Mouse (Mus musculus) MEL (cell line): Measurements from ENCODE around the gene Fbxo30.

Source experiments
- BHLHE40 ChIP-seq: IDR thresholded peaks from 2 replicates; pipeline ENCODE4 v1.6.1; 2012; ENCODE audit warnings: low read depth, mild to moderate bottlenecking, inconsistent platforms, low read length, improper control_type of control experiment, borderline replicate concordance
- CHD1 ChIP-seq: IDR thresholded peaks from 2 replicates; pipeline ENCODE4 v1.6.1; 2012; ENCODE audit warnings: low read depth, mild to moderate bottlenecking, inconsistent platforms, low read length, improper control_type of control experiment
- CHD2 ChIP-seq: IDR thresholded peaks from 2 replicates; pipeline ENCODE4 v1.6.1; 2011; ENCODE audit warnings: low read length, improper control_type of control experiment
- CTCF ChIP-seq, 3 experiments: IDR thresholded peaks in 2 of 3; conservative IDR thresholded peaks in 1 of 3; 2 replicates each; pipeline ENCODE4 v1.5.1; 2011 to 2012; ENCODE audit warnings: low read length in 3 of 3, low read depth in 2 of 3, mild to moderate bottlenecking in 2 of 3, improper control_type of control experiment in 1 of 3, inconsistent platforms in 1 of 3, mixed read lengths in 1 of 3, moderate library complexity in 1 of 3; ENCODE audit not compliant: control insufficient read depth in 1 of 3, insufficient read depth in 1 of 3, poor library complexity in 1 of 3, severe bottlenecking in 1 of 3
- E2F4 ChIP-seq: IDR thresholded peaks from 2 replicates; pipeline ENCODE4 v1.6.1; 2011; ENCODE audit warnings: low read depth, low read length, improper control_type of control experiment, borderline replicate concordance
- GATA1 ChIP-seq: IDR thresholded peaks from 2 replicates; pipeline ENCODE4 v1.6.1; 2011; ENCODE audit warnings: low read depth, low read length, improper control_type of control experiment
- MAFK ChIP-seq: IDR thresholded peaks from 2 replicates; pipeline ENCODE4 v1.6.1; 2011; ENCODE audit warnings: low read depth, mild to moderate bottlenecking, low read length, improper control_type of control experiment, borderline replicate concordance
- MAX ChIP-seq: IDR thresholded peaks from 2 replicates; pipeline ENCODE4 v1.6.1; 2011; ENCODE audit warnings: low read length, improper control_type of control experiment
- MXI1 ChIP-seq: IDR thresholded peaks from 2 replicates; pipeline ENCODE4 v1.6.1; 2011; ENCODE audit warnings: mild to moderate bottlenecking, low read depth, low read length, improper control_type of control experiment
- NELFE ChIP-seq: IDR thresholded peaks from 2 replicates; pipeline ENCODE4 v1.6.1; 2011; ENCODE audit warnings: low read depth, low read length, improper control_type of control experiment
- POLR2A ChIP-seq, 2 experiments: IDR thresholded peaks; 2 replicates each; pipeline ENCODE4 v1.6.1; 2011 to 2012; ENCODE audit warnings: low read length in 2 of 2, mild to moderate bottlenecking in 2 of 2, control low read depth in 1 of 2, improper control_type of control experiment in 1 of 2, low read depth in 1 of 2, moderate library complexity in 1 of 2; ENCODE audit not compliant: control insufficient read depth in 1 of 2, insufficient read depth in 1 of 2, poor library complexity in 1 of 2
- POLR2AphosphoS2 ChIP-seq: IDR thresholded peaks from 2 replicates; pipeline ENCODE4 v1.6.1; 2011; ENCODE audit warnings: low read length, improper control_type of control experiment

DNA sequence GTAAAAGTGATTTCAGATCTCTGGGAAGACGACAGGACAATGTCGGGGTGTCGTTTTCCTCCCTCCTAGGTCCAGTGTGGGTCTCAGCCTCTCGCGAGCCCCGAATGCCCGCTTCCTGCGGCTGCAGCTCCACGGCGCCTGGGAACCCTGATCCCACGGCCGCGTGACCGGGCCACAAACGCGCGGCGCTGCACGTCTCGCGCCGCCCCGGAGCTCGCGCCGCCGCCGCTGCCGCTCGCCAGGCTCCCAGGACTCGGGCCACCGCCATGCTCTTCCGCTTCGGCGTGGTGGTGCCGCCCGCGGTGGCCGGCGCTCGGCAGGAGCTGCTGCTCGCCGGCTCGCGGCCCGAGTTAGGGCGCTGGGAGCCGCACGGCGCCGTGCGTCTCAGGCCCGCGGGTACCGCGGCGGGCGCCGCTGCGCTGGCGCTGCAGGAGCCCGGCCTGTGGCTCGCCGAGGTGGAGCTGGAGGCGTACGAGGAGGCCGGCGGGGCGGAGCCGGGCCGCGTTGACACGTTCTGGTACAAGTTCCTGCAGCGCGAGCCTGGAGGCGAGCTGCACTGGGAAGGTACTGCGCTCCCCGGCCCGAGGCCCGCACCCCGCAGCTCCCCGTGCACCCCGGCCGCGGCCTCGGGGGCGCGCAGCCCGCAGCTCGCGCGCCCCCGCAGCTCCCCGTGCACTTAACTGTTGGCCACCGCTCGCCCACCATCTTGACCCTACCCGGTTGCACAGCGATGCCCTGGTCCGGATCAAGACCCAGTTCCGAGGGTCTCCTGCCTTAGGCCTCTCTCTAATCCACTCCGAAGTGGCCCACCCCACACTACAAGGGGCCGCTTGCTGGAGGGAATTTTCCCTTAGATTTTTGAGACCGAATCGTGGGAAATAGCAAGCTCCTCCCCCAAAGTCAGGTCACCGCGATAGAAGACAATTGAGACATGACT, 62.3 kb downstream of the Fbxo30 start, which contains the start of gene Epm2a:
- TF ChIP-seq POLR2A (IDR thresholded peaks at IDR 0.05; ENCODE audit: control insufficient read depth in 1 of 2, insufficient read depth in 1 of 2, low read depth in 1 of 2, low read length in 2 of 2, poor library complexity in 1 of 2) (peak; percentile 56 to 80; a peak in 3 of 4 replicates), CTCF (IDR thresholded peaks at IDR 0.05 in 2 of 3, conservative IDR thresholded peaks at IDR 0.05 in 1 of 3; ENCODE audit: control insufficient read depth in 1 of 3, insufficient read depth in 1 of 3, low read depth in 2 of 3, low read length in 3 of 3, poor library complexity in 1 of 3, severe bottlenecking in 1 of 3) (no peak), CHD1 (no peak), MXI1 (no peak; the same call in 1 of the 2 replicates), CHD2 (peak; percentile 30; the same call in 1 of the 2 replicates), E2F4 (no peak), BHLHE40 (no peak), MAX (peak; percentile 51; the same call in 1 of the 2 replicates), GATA1 (no peak), MAFK (no peak), NELFE (peak; percentile 54), POLR2AphosphoS2 (no peak)
